Mouse (Mus musculus) thymus, postnatal 4 days (tissue): ENCODE measurements around the gene Oprl1.

Experiments used
- DNase-seq: peaks from one replicate; pipeline ENCODE4 v3.0.0; 2021

Gene Oprl1

DNA sequence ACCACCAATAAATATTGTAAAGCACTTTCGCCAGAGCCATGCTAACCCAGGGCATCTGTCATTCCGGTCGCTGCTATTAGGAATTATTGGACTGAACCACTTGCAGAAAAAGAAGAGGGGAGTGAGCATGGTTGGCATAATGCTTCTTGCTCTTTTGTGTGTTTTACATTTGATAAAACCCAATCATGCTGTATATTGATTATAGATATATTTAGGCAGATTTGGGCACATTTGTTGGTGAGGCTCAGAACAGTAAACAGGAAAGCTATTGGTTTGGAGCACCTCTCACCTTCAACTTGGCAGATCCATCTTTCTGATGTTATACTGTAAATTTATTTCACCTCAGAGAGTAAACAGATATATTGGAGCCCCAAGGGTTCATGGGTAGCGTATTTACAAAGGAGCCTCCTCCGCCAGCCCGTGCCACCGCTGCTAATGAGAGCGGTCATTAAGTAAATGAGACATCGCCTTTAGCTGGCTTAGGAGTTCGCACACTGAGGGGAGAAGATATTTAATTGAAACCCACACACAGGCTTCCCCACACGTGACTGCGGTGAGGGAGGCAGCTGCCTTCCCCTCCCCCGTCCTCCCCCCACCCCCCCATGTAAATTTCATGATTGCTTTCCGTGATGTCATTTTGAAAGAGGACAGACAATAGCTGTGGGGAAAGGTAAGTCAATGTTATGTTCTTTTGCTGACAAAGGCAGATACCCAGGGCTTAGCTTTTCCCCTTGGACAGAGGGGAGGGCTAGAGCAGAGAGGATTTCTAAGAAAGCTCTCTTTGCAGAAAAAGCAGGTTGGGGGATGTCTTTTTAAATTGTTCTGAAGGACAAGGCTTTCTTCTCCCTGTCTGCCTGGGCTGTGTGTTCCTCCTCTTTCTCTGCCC lies 52.1 kb downstream of the Oprl1 start:
- DNase-seq, result no peak

DNA sequence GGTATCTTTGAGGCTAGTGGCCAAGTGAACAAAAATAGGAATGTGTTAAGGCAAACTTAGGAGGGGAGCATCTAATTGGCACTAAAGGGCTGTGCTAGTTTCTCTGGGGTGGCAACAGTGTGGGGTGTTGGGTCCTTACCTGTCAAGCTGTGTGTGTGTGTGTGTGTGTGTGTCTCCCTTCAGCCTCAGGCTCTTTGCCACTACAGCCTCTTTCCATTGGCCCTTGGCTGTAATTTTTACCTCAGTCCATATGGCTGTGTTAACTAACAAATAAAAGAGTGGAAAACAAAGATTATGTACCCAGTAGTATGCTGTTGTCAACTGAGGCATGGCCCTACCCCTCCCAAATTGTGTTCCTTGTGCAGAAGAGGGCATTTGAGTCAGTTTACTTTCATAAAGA lies 53.6 kb downstream of the Oprl1 start:
- DNase-seq, result no peak

DNA sequence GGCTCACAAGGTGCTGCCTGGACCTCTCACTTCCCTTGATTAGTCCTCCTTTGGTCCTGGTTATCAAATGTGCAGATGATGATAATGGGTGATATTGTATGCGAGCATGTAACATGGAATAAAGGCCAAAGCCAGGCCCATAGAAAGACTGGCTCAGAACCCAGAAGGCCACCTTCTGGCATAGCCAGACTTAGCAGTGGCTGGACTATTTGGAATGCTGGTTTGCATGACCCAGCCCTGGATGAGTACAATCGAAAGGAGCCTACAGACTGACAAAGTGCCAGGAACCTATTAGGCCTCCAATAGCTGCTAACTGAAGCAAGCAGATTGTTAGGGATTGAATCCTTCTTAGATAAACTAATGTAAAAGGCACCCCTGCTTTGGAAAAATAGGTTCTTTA lies 54.6 kb downstream of the Oprl1 start:
- DNase-seq, result no peak
